ENCODE assay signal across 12 mouse cellular contexts in the genomic region with DNA sequence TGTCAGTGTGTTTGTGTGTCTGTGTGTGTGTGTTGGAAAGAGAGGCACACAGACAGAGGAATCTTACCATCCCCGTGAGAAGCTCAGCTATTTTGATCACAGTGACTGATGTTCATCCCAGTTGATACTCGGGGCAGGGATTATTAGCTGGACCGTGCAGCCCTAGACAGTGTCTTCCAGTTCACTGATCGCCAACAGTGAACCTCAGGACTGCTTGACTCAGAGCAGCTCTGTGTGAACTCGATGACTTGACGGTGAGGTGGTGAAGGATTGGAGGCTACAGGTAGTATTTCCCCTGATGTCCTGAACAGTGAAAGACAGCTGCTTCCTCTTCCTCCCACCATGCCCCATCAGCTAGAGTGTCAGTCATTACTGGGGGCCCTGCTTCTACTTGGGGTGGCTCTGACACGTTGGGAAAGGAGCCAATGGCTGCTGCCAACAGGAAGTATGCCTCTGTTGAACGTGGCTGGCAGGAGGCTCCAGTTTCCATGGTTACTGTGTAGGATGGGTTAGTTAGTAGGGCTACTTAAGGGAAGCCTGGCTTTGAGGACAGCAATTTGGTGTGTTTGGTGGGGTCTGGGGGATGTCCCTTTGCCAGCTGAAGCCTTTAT.
DNase-seq lines count a peak whose midpoint lies in the region; ATAC-seq lines count a peak whose summit lies in the region.
"Had no signal": no experiment of that assay in that cellular context is flagged by ENCODE, and none has a peak within 500 bp of the region (broad histone marks: within the 10 kb centered on the region; RNA-seq: fewer than 3 reads in every experiment).

No protein-coding gene starts in this region.

- H3K4me2 ChIP-seq in forebrain, embryonic 14.5 days (ENCODE audit: low read length): no peak overlapping the region
- H3K4me2 ChIP-seq: embryonic facial prominence, embryonic 15.5 days had no signal

- H3K36me3 ChIP-seq in forebrain, embryonic 14.5 days (ENCODE audit: control insufficient read depth, insufficient read depth, low read length): no peaks in the 10 kb centered on the region
- no peaks in the 10 kb centered on the region for H3K36me3 ChIP-seq in midbrain, embryonic 10.5 days
- H3K36me3 ChIP-seq: embryonic facial prominence, embryonic 15.5 days had no signal

- H3K9me3 ChIP-seq in forebrain, embryonic 14.5 days (replicated peaks; ENCODE audit: control insufficient read depth, low read length): no peaks in the 10 kb centered on the region
- H3K9me3 ChIP-seq in midbrain, embryonic 10.5 days (replicated peaks): no peaks in the 10 kb centered on the region
- H3K9me3 ChIP-seq: embryonic facial prominence, embryonic 15.5 days had no signal

- WGBS in forebrain, embryonic 14.5 days: 31% methylated on average over 8 of the region's 8 CpGs
- 46% methylated on average over 8 of the region's 8 CpGs for WGBS in midbrain, embryonic 10.5 days

- H3K27ac ChIP-seq in forebrain, embryonic 14.5 days (ENCODE audit: low read depth, low read length): no peak overlapping the region
- H3K27ac ChIP-seq in midbrain, embryonic 10.5 days (replicated peaks): peak overlapping the region; percentile 64
- H3K27ac ChIP-seq: embryonic facial prominence, embryonic 15.5 days had no signal

- no peak overlapping the region for H3K9ac ChIP-seq in forebrain, embryonic 14.5 days (ENCODE audit: low read length)
- H3K9ac ChIP-seq: embryonic facial prominence, embryonic 15.5 days had no signal

- no peak for DNase-seq in frontal cortex, postnatal 25 days (ENCODE audit: low spot score in 2 of 2)
- DNase-seq in 3T3-L1 (ENCODE audit: low read depth, low spot score): peak; percentile 39
- DNase-seq in forebrain, embryonic 14.5 days (ENCODE audit: low spot score): peak; percentile 86
- DNase-seq in midbrain, embryonic 10.5 days (ENCODE audit: low spot score): no peak
- no peak for DNase-seq in yolk sac, embryonic 10.5 days (ENCODE audit: low spot score)
- DNase-seq in adrenal gland, postnatal 25 days: no peak
- no peak for DNase-seq in embryo, embryonic 10.5 days (ENCODE audit: low spot score)
- DNase-seq: adrenal gland, adult 8-10 months; thymus, postnatal 14 days had no signal

- peak; percentile 24 for ATAC-seq in frontal cortex, adult (ENCODE audit: low TSS enrichment)
- peak; percentile 69 for ATAC-seq in forebrain, embryonic 14.5 days
- ATAC-seq: CD4-positive, CD25-positive, alpha-beta regulatory T cell, adult 4 months had no signal

- H3K27me3 ChIP-seq in forebrain, embryonic 14.5 days (replicated peaks; ENCODE audit: control insufficient read depth, insufficient read depth, low read length): no peaks in the 10 kb centered on the region
- H3K27me3 ChIP-seq in midbrain, embryonic 10.5 days (ENCODE audit: low read depth, poor library complexity, severe bottlenecking): no peaks in the 10 kb centered on the region
- H3K27me3 ChIP-seq: embryonic facial prominence, embryonic 15.5 days had no signal

- H3K4me1 ChIP-seq in forebrain, embryonic 14.5 days (ENCODE audit: control insufficient read depth, insufficient read depth, low read length): peaks cover 60% of the 10 kb centered on the region
- peaks cover 97% of the 10 kb centered on the region for H3K4me1 ChIP-seq in midbrain, embryonic 10.5 days

- no peak overlapping the region for H3K4me3 ChIP-seq in forebrain, embryonic 14.5 days (ENCODE audit: low read depth, low read length)
- H3K4me3 ChIP-seq in midbrain, embryonic 10.5 days: no peak overlapping the region
- H3K4me3 ChIP-seq: embryonic facial prominence, embryonic 15.5 days had no signal

Comparison
In these comparisons a context has a peak if more than half of its experiments do, and no peak if none do; other contexts are left out.
1. DNase-seq: peak in 3T3-L1 (single experiment) and forebrain, embryonic 14.5 days (single experiment); none in frontal cortex, postnatal 25 days (0 of 2), midbrain, embryonic 10.5 days (single experiment), yolk sac, embryonic 10.5 days (single experiment), adrenal gland, postnatal 25 days (single experiment) and embryo, embryonic 10.5 days (single experiment).